Mouse (Mus musculus) heart, embryonic 16.5 days (tissue): Measurements from ENCODE around the gene Cyp11a1. TPM values are rescaled to one million over a fixed set of nuclear protein-coding genes. Genes with fewer than 3 reads are reported as not detected.

Experiments used
- ATAC-seq: fragments of 200-750 bp; cut with Nextera tagmentation; replicated peaks from 2 replicates; pipeline ENCODE4 v1.8.0; 2017; ENCODE audit warnings: moderate number of reproducible peaks; ENCODE audit not compliant: insufficient read depth, low FRiP score; ENCODE audit errors: extremely low read depth
- H3K27ac ChIP-seq: fragments of 300-500 bp; sonication (generic); 2 replicates; pipeline ENCODE4 v1.5.1; 2014; ENCODE audit warnings: mild to moderate bottlenecking, low read length, control low read depth, moderate library complexity
- H3K27me3 ChIP-seq: fragments of 300-500 bp; sonication (generic); 2 replicates; pipeline ENCODE4 v1.6.1; 2014; ENCODE audit warnings: low read length, mixed read lengths; ENCODE audit not compliant: control insufficient read depth, insufficient read depth
- H3K36me3 ChIP-seq: fragments of 300-500 bp; sonication (generic); 2 replicates; pipeline ENCODE4 v1.6.1; 2014; ENCODE audit not compliant: control insufficient read depth, insufficient read depth
- H3K4me1 ChIP-seq: fragments of 300-500 bp; sonication (generic); 2 replicates; pipeline ENCODE4 v1.6.1; 2014; ENCODE audit warnings: low read length, mixed read lengths; ENCODE audit not compliant: control insufficient read depth, insufficient read depth
- H3K4me2 ChIP-seq: fragments of 300-500 bp; sonication (generic); 2 replicates; pipeline ENCODE4 v1.6.1; 2014; ENCODE audit warnings: low read depth, mild to moderate bottlenecking, control low read depth, low read length
- H3K4me3 ChIP-seq: fragments of 300-500 bp; sonication (generic); 2 replicates; pipeline ENCODE4 v1.5.1; 2014; ENCODE audit warnings: mild to moderate bottlenecking, control low read depth, low read length
- H3K9ac ChIP-seq: fragments of 300-500 bp; sonication (generic); 2 replicates; pipeline ENCODE4 v1.6.1; 2014; ENCODE audit warnings: low read length, control low read depth
- H3K9me3 ChIP-seq: fragments of 300-500 bp; sonication (generic); replicated peaks from 2 replicates; pipeline ENCODE4 v1.6.1; 2016; ENCODE audit warnings: low read length; ENCODE audit not compliant: control insufficient read depth
- WGBS: fragments of 180-500 bp; shearing (Covaris S2); extraction: QIAGEN DNeasy Blood & Tissue Kit; methylation state at CpG from one replicate; pipeline ENCODE4 v1.1.7; 2014; 5-methylcytosine and 5-hydroxymethylcytosine counted together
- polyA plus RNA-seq: library from polyadenylated mRNA; unstranded; fragments of >200 nt; fragmentation: Nextera tagmentation; extraction: Ambion mirVana; gene quantifications from 2 replicates; pipeline ENCODE4 v1.2.1, GENCODE M21; 2015

Gene Cyp11a1
- polyA plus RNA-seq, 1 experiment from 2014 or later = 0.33 TPM

DNA sequence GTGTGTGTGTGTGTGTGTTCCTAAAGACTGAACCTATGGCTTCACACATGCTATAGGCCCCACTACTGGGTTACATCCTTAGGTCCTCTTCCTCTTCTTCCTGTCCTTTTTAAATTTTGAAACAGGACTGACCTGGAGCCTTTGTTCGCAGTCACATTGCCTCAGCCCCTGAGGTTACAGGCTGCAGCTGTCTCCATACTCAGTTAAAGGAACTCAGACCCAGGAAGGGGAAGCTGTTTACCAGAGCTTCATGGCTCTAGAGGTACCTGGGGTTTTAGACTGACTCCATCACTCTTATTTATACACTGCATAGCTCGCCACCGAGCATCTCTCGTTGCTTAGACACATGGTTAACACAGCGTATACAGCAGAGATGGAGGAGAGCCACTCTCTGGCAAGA is 34.8 kb upstream of the Cyp11a1 start:
- Histone ChIP-seq H3K4me2 (no peak overlapping the region), H3K27ac (no peak overlapping the region; the same call in 1 of the 2 replicates), H3K9ac (no peak overlapping the region), H3K27me3 (no peaks in the 10 kb centered on the region), H3K4me1 (peaks cover 29% of the 10 kb centered on the region), H3K4me3 (no peak overlapping the region), H3K36me3 (no peaks in the 10 kb centered on the region), H3K9me3 (no peaks in the 10 kb centered on the region)
- no peak for ATAC-seq
- 85% methylated on average over 5 of the region's 5 CpGs for WGBS

DNA sequence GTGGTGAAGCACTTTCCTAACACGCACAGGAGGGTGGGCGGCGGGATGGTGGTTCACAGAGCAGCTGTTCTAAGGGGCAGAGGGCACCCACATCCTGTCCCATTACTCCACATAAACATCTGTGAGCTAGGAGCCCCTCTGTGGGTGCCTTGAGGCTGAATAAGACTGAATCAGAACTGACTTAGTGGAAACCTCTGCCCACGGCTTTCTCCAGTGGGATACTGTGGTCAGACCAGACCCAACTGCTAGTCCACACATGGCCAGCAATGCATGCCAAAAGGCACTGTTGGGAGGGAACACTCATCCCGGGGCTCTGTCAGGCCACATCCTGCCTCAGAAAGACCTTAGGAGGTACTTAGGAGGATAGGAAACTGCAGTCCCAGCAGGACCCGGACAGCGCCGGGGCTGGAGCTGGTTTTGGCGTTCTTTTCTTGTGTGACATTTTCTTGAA is 34.0 kb upstream of the Cyp11a1 start:
- H3K9me3 ChIP-seq = peaks cover 3% of the 10 kb centered on the region
- 50% methylated on average over 9 of the region's 9 CpGs for WGBS
- H3K9ac ChIP-seq = no peak overlapping the region
- H3K4me1 ChIP-seq = peaks cover 26% of the 10 kb centered on the region
- H3K4me2 ChIP-seq = peak overlapping the region; percentile 19; the same call in 1 of the 2 replicates
- ATAC-seq = 0 out of 2 replicates have a peak, but pooled peaks have one; percentile 21
- no peaks in the 10 kb centered on the region for H3K36me3 ChIP-seq
- peak overlapping the region; percentile 54 for H3K27ac ChIP-seq
- no peaks in the 10 kb centered on the region for H3K27me3 ChIP-seq
- no peak overlapping the region for H3K4me3 ChIP-seq

DNA sequence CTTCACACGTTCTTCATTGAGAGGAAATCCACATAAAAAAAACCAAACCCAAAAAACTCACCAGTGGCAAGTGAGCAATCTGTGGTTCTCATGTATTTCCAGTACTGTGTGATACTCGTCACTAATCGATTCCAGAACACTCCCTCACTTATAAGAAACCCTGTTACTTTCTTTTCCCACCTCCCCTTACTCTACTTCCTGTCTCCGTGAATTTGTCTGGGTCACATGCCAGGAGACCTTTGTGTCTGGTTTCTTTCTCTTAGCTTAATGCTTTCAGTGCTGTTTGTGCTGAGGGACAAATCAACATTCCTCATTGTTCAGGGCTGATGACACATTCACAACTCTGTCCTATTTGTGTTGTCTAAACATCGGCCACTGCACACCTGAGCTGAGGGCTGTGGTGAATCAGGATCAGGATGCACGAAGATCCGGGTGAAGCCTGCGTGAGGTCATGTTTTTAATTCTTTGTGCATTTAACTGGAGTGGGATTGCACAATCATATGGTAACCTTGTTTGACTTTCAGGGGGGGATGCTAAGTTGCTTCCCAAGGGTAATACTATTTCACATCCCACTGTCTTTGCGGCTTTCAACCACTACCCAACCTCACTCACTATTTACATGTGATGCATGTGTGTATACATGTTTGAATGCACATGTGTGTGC is 33.3 kb upstream of the Cyp11a1 start:
- ATAC-seq = no peak
- H3K9ac ChIP-seq = no peak overlapping the region
- H3K4me2 ChIP-seq = peak overlapping the region; percentile 19; the same call in 1 of the 2 replicates
- H3K27ac ChIP-seq = peak overlapping the region; percentile 54
- peaks cover 7% of the 10 kb centered on the region for H3K9me3 ChIP-seq
- WGBS = 50% methylated on average over 9 of the region's 9 CpGs
- H3K36me3 ChIP-seq = no peaks in the 10 kb centered on the region
- H3K4me3 ChIP-seq = no peak overlapping the region
- H3K4me1 ChIP-seq = peaks cover 19% of the 10 kb centered on the region
- H3K27me3 ChIP-seq = no peaks in the 10 kb centered on the region

DNA sequence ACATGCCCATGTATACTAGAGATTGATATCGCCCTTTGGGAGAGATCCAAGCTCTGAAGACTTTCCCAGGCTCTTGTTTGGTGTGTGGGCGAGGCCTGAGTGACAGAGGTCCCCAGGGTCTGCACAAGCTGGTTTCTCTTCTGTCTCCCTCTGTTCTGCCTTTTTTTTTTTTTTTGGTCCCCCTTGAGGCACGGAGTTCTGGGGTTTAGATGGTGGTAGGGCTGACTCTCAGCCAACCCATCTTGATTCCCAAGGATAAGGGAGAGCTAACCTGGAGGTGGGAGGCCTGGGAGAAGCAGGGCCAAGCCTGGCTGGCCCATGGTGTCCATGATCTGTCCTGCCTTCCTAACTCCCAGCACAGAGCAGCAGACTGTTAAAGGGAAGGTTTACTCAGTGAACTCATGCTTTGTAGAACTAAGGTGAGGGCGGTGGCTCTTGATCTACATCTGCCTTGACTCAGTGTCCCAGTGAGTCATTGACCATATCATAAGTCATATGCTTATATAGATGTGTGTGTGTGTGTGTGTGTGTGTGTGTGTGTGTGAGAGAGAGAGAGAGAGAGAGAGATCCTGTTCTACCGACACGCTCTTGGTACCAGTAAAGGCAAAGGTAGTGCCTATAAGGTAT is 32.7 kb upstream of the Cyp11a1 start:
- H3K27ac ChIP-seq = no peak overlapping the region
- peaks cover 14% of the 10 kb centered on the region for H3K4me1 ChIP-seq
- WGBS = 83% methylated on average over 6 of the region's 6 CpGs
- no peak overlapping the region for H3K4me3 ChIP-seq
- no peak for ATAC-seq
- no peak overlapping the region for H3K4me2 ChIP-seq
- peaks cover 7% of the 10 kb centered on the region for H3K9me3 ChIP-seq
- H3K9ac ChIP-seq = no peak overlapping the region
- no peaks in the 10 kb centered on the region for H3K27me3 ChIP-seq
- H3K36me3 ChIP-seq = no peaks in the 10 kb centered on the region

DNA sequence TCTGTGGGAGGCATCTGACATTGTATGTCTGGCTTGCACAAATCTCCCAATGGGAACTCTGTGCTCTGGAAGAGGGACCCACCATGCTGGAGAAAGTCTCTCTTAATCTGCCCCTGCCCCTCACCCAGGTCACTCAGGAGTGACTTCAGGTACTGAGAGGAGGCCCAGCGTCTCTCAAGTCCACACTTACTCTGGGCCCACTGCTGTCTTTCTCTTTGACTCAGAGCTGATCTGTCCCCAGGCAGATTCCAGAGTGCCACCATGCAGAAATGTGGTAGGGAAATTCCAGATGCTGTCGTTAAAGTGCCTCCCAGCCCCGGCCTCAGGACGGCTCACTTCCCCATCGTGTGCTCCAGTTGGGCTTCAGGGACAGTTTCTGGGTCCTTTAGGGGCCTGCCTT is 32.0 kb upstream of the Cyp11a1 start:
- no peak for ATAC-seq

DNA sequence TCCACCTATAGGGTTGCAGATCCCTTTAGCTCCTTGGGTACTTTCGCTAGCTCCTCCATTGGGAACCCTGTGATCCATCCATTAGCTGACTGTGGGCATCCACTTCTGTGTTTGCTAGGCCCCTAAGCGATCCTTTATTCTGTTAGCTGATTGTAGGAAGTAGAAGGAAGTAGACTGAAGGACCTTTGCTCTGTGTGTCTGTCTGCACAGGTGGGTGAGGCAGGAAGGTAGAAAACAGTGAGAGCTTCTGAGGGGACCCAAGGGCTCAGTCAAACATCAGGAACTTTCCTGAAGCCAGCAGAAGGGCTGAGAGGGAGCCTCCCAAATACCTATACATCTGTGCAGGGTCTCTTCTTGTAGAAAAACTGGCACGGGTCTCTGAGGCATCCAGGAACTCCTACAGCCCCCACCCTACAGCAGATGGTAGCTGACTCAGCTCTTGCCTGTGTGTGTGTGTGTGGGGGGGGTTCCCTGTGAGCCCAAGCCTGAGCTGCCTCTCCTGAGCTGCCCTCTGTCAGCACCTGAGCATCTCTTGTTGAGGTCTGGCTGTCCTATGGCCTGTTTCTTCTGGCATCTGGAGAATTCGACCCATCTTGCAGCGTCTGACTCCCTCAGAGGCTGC is 30.9 kb upstream of the Cyp11a1 start:
- Histone ChIP-seq H3K4me1 (peaks cover 11% of the 10 kb centered on the region), H3K9me3 (peaks cover 7% of the 10 kb centered on the region), H3K4me3 (no peak overlapping the region), H3K36me3 (no peaks in the 10 kb centered on the region), H3K4me2 (no peak overlapping the region), H3K27me3 (no peaks in the 10 kb centered on the region), H3K9ac (no peak overlapping the region), H3K27ac (no peak overlapping the region)
- no peak for ATAC-seq
- 62% methylated on average over 5 of the region's 5 CpGs for WGBS

More for the DNA sequence above, 32.0 kb upstream of the Cyp11a1 start:
- Histone ChIP-seq H3K4me1 (peaks cover 11% of the 10 kb centered on the region), H3K4me2 (no peak overlapping the region), H3K27me3 (no peaks in the 10 kb centered on the region), H3K36me3 (no peaks in the 10 kb centered on the region), H3K27ac (no peak overlapping the region), H3K9ac (no peak overlapping the region), H3K4me3 (no peak overlapping the region), H3K9me3 (peaks cover 7% of the 10 kb centered on the region)
- 55% methylated on average over 5 of the region's 5 CpGs for WGBS

DNA sequence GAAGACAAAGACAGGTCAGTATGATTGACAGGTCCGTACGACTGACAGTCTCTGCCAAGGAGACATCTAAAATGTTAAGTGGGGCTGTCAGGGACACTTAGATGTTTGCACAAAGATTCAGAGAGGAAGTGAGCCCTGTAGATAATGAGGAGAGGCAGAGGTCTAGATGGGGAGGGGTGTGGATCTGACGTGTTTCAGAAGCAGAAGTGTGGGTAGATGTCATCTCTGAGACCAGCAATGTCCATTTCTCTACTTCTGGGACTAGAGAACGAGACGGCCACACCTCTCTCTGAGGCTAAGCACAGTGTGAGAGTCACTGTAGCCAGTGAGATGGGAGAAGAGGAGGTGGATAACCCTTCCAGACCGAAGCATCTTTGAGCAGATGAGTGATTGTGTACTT is 28.2 kb upstream of the Cyp11a1 start:
- H3K4me3 ChIP-seq = no peak overlapping the region
- H3K27me3 ChIP-seq = no peaks in the 10 kb centered on the region
- no peak overlapping the region for H3K9ac ChIP-seq
- H3K36me3 ChIP-seq = no peaks in the 10 kb centered on the region
- H3K27ac ChIP-seq = no peak overlapping the region
- H3K9me3 ChIP-seq = peaks cover 7% of the 10 kb centered on the region
- H3K4me2 ChIP-seq = no peak overlapping the region
- peaks cover under 1% of the 10 kb centered on the region; the same call in 1 of the 2 replicates for H3K4me1 ChIP-seq
- no peak for ATAC-seq
- WGBS = 47% methylated on average over 6 of the region's 6 CpGs

DNA sequence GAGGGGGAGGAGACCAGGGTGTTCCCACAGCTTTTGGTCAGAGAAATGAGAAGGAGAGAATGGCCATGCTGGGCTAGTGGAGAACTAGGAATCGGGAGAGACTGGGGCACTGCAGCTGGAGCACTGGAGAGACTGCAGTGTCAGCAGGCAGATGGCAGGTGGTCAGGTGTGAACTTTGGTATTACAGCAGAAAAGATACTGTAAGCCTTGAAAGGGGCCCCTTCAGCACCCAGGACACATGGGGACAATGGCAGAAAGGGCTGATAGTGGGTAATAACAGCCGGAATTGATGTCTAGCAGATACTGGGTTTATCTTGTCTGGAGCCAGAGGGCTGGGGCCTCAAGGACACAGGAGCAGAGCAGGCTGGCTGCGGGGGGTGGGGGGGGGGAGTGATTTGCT is 27.4 kb upstream of the Cyp11a1 start:
- no peaks in the 10 kb centered on the region for H3K4me1 ChIP-seq
- no peaks in the 10 kb centered on the region for H3K27me3 ChIP-seq
- 30% methylated on average over 3 of the region's 3 CpGs for WGBS
- H3K9me3 ChIP-seq = peaks cover 7% of the 10 kb centered on the region
- H3K27ac ChIP-seq = no peak overlapping the region
- H3K36me3 ChIP-seq = no peaks in the 10 kb centered on the region
- H3K9ac ChIP-seq = no peak overlapping the region
- H3K4me3 ChIP-seq = no peak overlapping the region
- no peak overlapping the region for H3K4me2 ChIP-seq
- no peak for ATAC-seq

DNA sequence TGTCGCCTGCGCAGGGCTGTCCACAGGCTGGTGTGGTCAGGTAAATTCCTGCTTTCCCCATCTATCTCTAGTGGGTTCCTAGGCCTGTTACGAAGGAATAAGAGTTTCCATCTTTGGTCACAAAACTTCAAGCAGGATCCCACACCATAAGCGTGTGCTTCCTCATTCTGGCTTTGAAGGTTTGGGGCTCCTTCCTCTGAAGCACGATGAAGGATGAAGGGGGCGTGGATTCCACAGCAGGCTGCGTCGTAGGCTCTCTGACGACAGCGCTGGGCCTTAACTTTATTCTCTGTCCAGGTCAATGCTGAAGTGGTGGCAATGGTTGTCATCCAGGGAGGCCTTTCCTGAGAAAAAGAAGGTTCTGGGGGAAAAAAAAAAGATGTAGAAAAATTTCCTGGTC is 25.6 kb upstream of the Cyp11a1 start:
- Histone ChIP-seq H3K4me1 (no peaks in the 10 kb centered on the region), H3K9ac (no peak overlapping the region), H3K4me3 (no peak overlapping the region), H3K27me3 (no peaks in the 10 kb centered on the region), H3K4me2 (no peak overlapping the region), H3K36me3 (no peaks in the 10 kb centered on the region), H3K27ac (no peak overlapping the region), H3K9me3 (peaks cover 7% of the 10 kb centered on the region)
- no peak for ATAC-seq
- WGBS = 78% methylated on average over 10 of the region's 10 CpGs
